Mouse (Mus musculus) cortical plate, adult 2 months (tissue): ENCODE data around the gene Hoxa6.

Experiments used
- CTCF ChIP-seq: fragments of 200-500 bp; IDR thresholded peaks from 2 replicates; pipeline ENCODE4 v1.5.1; 2011; ENCODE audit warnings: mild to moderate bottlenecking, control low read depth, low read length; ENCODE audit not compliant: insufficient read depth; ENCODE audit errors: extremely low read depth
- POLR2A ChIP-seq: fragments of 200-500 bp; IDR thresholded peaks from 2 replicates; pipeline ENCODE4 v1.6.1; 2011; ENCODE audit warnings: mild to moderate bottlenecking, low read length, control low read depth; ENCODE audit not compliant: insufficient read depth; ENCODE audit errors: extremely low read depth

DNA sequence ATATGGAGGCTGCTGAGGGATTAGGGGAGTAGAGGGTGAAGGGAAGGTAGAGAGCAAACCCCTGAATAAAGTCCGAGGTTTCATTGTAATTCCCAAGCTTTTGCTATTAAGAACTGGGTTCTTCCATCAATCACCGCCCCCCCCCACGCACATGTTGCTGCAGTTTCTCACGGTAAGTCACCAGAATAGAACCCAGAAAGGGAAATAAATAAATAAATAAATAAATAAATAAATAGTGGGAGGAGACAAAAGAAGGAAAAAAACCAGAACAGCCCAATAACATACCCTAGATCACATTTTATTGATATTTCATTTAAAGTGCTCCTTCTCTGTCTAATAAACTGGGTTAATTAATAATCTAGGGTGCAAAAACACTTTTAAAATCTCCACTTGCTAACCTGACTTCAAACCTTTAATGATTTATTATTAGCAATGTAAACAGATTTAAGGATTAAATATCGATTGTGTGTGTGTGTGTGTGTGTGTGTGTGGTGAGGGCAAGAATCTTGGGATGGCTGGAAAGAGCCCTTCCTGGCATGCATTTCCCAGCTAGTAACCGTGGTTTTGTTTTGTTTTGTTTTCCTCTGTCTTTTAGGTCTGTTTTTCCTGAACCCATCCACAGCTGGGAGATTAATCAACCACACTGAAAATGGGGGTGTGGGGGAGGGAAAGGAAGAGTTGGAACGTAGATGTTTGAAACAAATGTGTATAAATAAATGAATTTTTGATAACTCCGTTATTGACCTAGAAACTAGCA, 47.0 kb downstream of the Hoxa6 start:
- TF ChIP-seq POLR2A = no peak
- no peak for TF ChIP-seq CTCF
